Mouse (Mus musculus) lung, embryonic 16.5 days (tissue): ENCODE results near the gene Ano10. TPM values are rescaled to one million over a fixed set of nuclear protein-coding genes. Genes with fewer than 3 reads are reported as not detected.

Experiments used
- ATAC-seq: fragments of 200-750 bp; cut with Nextera tagmentation; 2 replicates; pipeline ENCODE4 v1.8.0; 2017; ENCODE audit warnings: low read depth, mild to moderate bottlenecking, moderate library complexity
- H3K27ac ChIP-seq: fragments of 300-500 bp; sonication (generic); 2 replicates; pipeline ENCODE4 v1.5.1; 2014; ENCODE audit warnings: mild to moderate bottlenecking, control low read depth, low read length
- H3K27me3 ChIP-seq: fragments of 300-500 bp; sonication (generic); 2 replicates; pipeline ENCODE4 v1.6.1; 2014; ENCODE audit warnings: low read depth, low read length, mixed read lengths; ENCODE audit not compliant: control insufficient read depth, insufficient read depth
- H3K36me3 ChIP-seq: fragments of 300-500 bp; sonication (generic); 2 replicates; pipeline ENCODE4 v1.6.1; 2014; ENCODE audit warnings: low read length; ENCODE audit not compliant: control insufficient read depth, insufficient read depth
- H3K4me1 ChIP-seq: fragments of 300-500 bp; sonication (generic); replicated peaks from 2 replicates; pipeline ENCODE4 v1.6.1; 2014; ENCODE audit warnings: low read length, mixed read lengths; ENCODE audit not compliant: control insufficient read depth, insufficient read depth
- H3K4me2 ChIP-seq: fragments of 300-500 bp; sonication (generic); 2 replicates; pipeline ENCODE4 v1.6.1; 2014; ENCODE audit warnings: low read depth, low read length, control low read depth
- H3K4me3 ChIP-seq: fragments of 300-500 bp; sonication (generic); 2 replicates; pipeline ENCODE4 v1.5.1; 2014; ENCODE audit warnings: mild to moderate bottlenecking, low read length, control low read depth
- H3K9ac ChIP-seq: fragments of 300-500 bp; sonication (generic); 2 replicates; pipeline ENCODE4 v1.6.1; 2014; ENCODE audit warnings: low read length, control low read depth
- H3K9me3 ChIP-seq: fragments of 300-500 bp; sonication (generic); 2 replicates; pipeline ENCODE4 v1.6.1; 2016; ENCODE audit warnings: low read length; ENCODE audit not compliant: control insufficient read depth
- WGBS: fragments of 180-500 bp; shearing (Covaris S2); extraction: QIAGEN DNeasy Blood & Tissue Kit; methylation state at CpG from one replicate; pipeline ENCODE4 v1.1.7; 2014; 5-methylcytosine and 5-hydroxymethylcytosine counted together
- polyA plus RNA-seq: library from polyadenylated mRNA; unstranded; fragments of >200 nt; fragmentation: Nextera tagmentation; extraction: Ambion mirVana; gene quantifications from 2 replicates; pipeline ENCODE4 v1.2.1, GENCODE M21; 2015

Ano10 gene
- polyA plus RNA-seq, 1 experiment from 2014 or later = 31.8 TPM

DNA sequence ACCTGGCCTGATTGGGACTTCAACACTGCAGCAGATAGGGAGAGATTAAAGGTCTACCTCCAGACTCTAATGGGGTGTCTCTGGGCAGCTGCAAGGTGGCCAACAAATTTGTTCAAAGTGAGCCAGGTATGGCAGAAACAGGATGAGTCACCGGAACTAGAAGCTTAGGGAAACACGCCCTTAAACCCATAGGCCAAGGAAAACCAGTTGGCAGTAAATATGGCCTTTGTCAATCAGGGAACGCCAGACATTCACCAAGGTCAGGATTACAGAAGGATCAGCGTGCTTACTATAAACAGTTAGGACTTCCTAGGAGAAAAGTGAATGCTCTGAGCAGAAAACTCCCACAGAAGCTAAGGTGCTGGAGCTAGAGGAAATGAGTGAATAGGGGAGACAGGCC, 13.2 kb downstream of the Ano10 start:
- peaks cover 5% of the 10 kb centered on the region for H3K4me1 ChIP-seq
- no peak for ATAC-seq
- WGBS = 70% methylated on average over 4 of the region's 4 CpGs
- H3K4me3 ChIP-seq = no peak overlapping the region
- no peak overlapping the region for H3K4me2 ChIP-seq
- H3K27ac ChIP-seq = no peak overlapping the region
- no peaks in the 10 kb centered on the region for H3K9me3 ChIP-seq
- H3K9ac ChIP-seq = no peak overlapping the region
- no peaks in the 10 kb centered on the region for H3K36me3 ChIP-seq
- H3K27me3 ChIP-seq = no peaks in the 10 kb centered on the region

- Histone ChIP-seq H3K4me3 (no peak overlapping the region), H3K27me3 (no peaks in the 10 kb centered on the region), H3K9me3 (no peaks in the 10 kb centered on the region), H3K9ac (no peak overlapping the region), H3K4me1 (no peaks in the 10 kb centered on the region), H3K4me2 (no peak overlapping the region), H3K27ac (no peak overlapping the region), H3K36me3 (no peaks in the 10 kb centered on the region)
- ATAC-seq = no peak
- 90% methylated on average over 2 of the region's 2 CpGs for WGBS
Measured at GRCm38 (mm10) chr9:122276665-122277064, 17.6 kb downstream of the Ano10 start.

- H3K9ac ChIP-seq = no peak overlapping the region
- no peak overlapping the region for H3K4me2 ChIP-seq
- no peaks in the 10 kb centered on the region for H3K4me1 ChIP-seq
- WGBS = 84% methylated on average over 4 of the region's 4 CpGs
- H3K4me3 ChIP-seq = no peak overlapping the region
- no peak for ATAC-seq
- H3K9me3 ChIP-seq = no peaks in the 10 kb centered on the region
- no peak overlapping the region for H3K27ac ChIP-seq
- H3K27me3 ChIP-seq = no peaks in the 10 kb centered on the region
- H3K36me3 ChIP-seq = peaks cover 2% of the 10 kb centered on the region; the same call in 1 of the 2 replicates
Measured at GRCm38 (mm10) chr9:122276134-122276533, 18.1 kb downstream of the Ano10 start.

- Histone ChIP-seq H3K4me3 (no peak overlapping the region), H3K27ac (no peak overlapping the region), H3K27me3 (no peaks in the 10 kb centered on the region), H3K9ac (no peak overlapping the region), H3K36me3 (peaks cover 2% of the 10 kb centered on the region; the same call in 1 of the 2 replicates), H3K4me1 (no peaks in the 10 kb centered on the region), H3K4me2 (no peak overlapping the region), H3K9me3 (no peaks in the 10 kb centered on the region)
- 69% methylated on average over 4 of the region's 4 CpGs for WGBS
- no peak for ATAC-seq
Measured at GRCm38 (mm10) chr9:122274346-122274745, 19.9 kb downstream of the Ano10 start.

- no peaks in the 10 kb centered on the region for H3K27me3 ChIP-seq
- no peaks in the 10 kb centered on the region for H3K4me1 ChIP-seq
- no peak overlapping the region for H3K9ac ChIP-seq
- WGBS = 83% methylated on average over 4 of the region's 4 CpGs
- H3K9me3 ChIP-seq = no peaks in the 10 kb centered on the region
- no peak overlapping the region for H3K4me3 ChIP-seq
- H3K4me2 ChIP-seq = no peak overlapping the region
- H3K36me3 ChIP-seq = peaks cover 2% of the 10 kb centered on the region; the same call in 1 of the 2 replicates
- H3K27ac ChIP-seq = no peak overlapping the region
- no peak for ATAC-seq
Measured at GRCm38 (mm10) chr9:122273879-122274278, 20.3 kb downstream of the Ano10 start.

DNA sequence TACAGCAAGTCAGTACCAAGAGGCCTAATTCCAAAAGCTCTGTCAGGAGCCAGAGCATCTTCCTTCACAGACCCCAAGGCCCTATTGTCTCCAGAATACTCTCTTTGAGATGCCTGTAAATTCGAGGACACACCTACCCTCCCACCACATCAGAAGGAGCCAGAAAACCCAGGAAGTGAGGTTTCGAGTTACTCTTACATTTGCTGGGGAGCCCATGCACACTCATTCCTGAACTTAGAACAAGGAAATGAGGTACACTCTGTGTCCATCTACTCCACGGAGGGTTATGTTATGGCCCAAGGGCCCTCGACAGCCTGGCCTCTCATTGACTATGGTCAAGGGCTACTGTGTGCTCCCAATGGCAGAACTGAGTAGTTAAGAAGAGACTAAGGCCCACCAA, 22.4 kb downstream of the Ano10 start:
- H3K27ac ChIP-seq = no peak overlapping the region
- H3K27me3 ChIP-seq = no peaks in the 10 kb centered on the region
- H3K9ac ChIP-seq = no peak overlapping the region
- WGBS = 60% methylated on average over 4 of the region's 4 CpGs
- no peak overlapping the region for H3K4me3 ChIP-seq
- no peaks in the 10 kb centered on the region for H3K9me3 ChIP-seq
- ATAC-seq = no peak
- H3K4me1 ChIP-seq = no peaks in the 10 kb centered on the region
- no peak overlapping the region for H3K4me2 ChIP-seq
- peaks cover 2% of the 10 kb centered on the region; the same call in 1 of the 2 replicates for H3K36me3 ChIP-seq

GRCm38 (mm10) chr9:122271318-122271717, 22.9 kb downstream of the Ano10 start:
- Histone ChIP-seq H3K4me1 (no peaks in the 10 kb centered on the region), H3K27me3 (no peaks in the 10 kb centered on the region), H3K9me3 (no peaks in the 10 kb centered on the region), H3K9ac (no peak overlapping the region), H3K4me2 (no peak overlapping the region), H3K27ac (no peak overlapping the region), H3K4me3 (no peak overlapping the region), H3K36me3 (peaks cover 2% of the 10 kb centered on the region; the same call in 1 of the 2 replicates)
- WGBS = 90% methylated on average over 3 of the region's 3 CpGs
- no peak for ATAC-seq

DNA sequence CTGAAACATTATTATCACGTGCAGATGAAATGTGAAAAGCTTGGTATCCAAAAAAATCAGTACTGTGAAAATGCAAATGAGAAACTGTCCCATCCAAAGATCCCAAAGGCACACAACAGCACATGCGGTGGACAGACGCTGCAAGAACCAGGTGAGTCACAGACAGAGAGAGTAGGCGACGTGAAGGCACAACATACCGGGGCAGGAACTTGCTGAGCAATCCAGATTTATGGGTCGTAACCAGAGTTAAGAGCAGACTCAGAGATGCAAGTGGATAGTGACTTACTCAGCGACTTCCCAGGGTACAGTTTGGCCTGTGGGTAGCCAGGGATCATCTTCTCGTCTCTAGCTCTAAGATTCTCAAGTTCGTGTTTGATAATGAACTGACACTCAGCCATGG, 23.3 kb downstream of the Ano10 start:
- ATAC-seq = no peak
- Histone ChIP-seq H3K9me3 (no peaks in the 10 kb centered on the region), H3K36me3 (peaks cover 2% of the 10 kb centered on the region; the same call in 1 of the 2 replicates), H3K4me1 (no peaks in the 10 kb centered on the region), H3K27me3 (no peaks in the 10 kb centered on the region), H3K4me3 (no peak overlapping the region), H3K27ac (no peak overlapping the region), H3K9ac (no peak overlapping the region), H3K4me2 (no peak overlapping the region)
- 83% methylated on average over 10 of the region's 10 CpGs for WGBS

DNA sequence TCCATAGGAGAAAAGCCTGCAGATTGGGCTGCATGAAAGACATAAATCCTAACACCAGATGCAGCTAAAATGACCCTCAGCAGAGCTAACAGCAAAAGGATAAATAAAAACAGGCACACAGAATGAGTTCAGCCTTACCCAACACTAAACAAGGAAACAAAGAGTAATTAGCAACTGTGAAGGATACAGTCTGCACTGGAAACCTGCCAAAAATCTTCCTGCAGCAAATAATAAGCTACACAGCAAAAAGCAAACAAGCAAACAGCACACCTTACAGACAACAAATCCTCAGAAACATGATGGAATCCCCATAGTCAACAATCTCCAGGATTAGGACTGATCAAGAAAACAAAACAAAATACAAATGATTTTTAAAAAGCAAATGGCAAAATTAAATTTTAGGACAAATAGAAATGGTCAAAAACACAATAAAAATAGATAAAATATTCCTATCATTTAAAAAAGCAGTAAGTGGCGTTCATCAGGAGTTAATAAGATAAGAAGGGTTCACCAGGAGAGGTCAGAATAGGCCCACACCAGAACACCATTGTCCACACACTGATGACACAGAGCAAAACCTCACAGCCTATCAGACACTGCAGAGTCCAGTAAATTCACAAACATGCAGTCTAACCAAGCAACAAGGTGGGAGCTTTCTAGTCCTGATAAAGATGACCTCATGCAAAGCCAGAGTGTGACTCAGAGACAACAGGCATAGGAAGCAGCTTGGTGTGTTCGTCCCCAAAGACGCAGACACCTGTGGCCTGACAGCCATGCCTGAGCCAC, 24.8 kb downstream of the Ano10 start:
- no peak overlapping the region for H3K4me2 ChIP-seq
- WGBS = 81% methylated on average over 3 of the region's 3 CpGs
- H3K27ac ChIP-seq = no peak overlapping the region
- H3K27me3 ChIP-seq = no peaks in the 10 kb centered on the region
- no peak for ATAC-seq
- H3K36me3 ChIP-seq = peaks cover 2% of the 10 kb centered on the region; the same call in 1 of the 2 replicates
- no peaks in the 10 kb centered on the region for H3K4me1 ChIP-seq
- no peak overlapping the region for H3K4me3 ChIP-seq
- H3K9me3 ChIP-seq = no peaks in the 10 kb centered on the region
- no peak overlapping the region for H3K9ac ChIP-seq
